8 mouse cellular contexts compared by ENCODE assay signal in genomic region chr9:31129956-31130355, GRCm38 (mm10). TPM values are rescaled to one million over a fixed set of nuclear protein-coding genes. Genes with fewer than 3 reads are reported as not detected.
DNase-seq lines count a peak whose midpoint lies in the region; ATAC-seq and TF ChIP-seq lines count a peak whose summit lies in the region.

No protein-coding gene starts in this region.

- H3K27me3 ChIP-seq in heart, embryonic 13.5 days (replicated peaks), result peaks cover 83% of the 10 kb centered on the region
- peaks cover 58% of the 10 kb centered on the region for H3K27me3 ChIP-seq in liver, embryonic 14.5 days (ENCODE audit: control insufficient read depth, insufficient read depth, low read length)

- H3K4me3 ChIP-seq in heart, embryonic 13.5 days, result peak overlapping the region; percentile 60
- no peak overlapping the region; a peak in 1 of 4 replicates for H3K4me3 ChIP-seq in liver, embryonic 14.5 days (ENCODE audit: insufficient read depth in 1 of 2, low read depth in 2 of 2, low read length in 2 of 2)

- no peak for TF ChIP-seq CTCF in liver, embryonic 14.5 days (IDR thresholded peaks at IDR 0.05; ENCODE audit: low read depth)

- H3K9ac ChIP-seq in heart, embryonic 13.5 days, result no peak overlapping the region; the same call in 1 of the 2 replicates
- H3K9ac ChIP-seq in liver, embryonic 14.5 days (replicated peaks), result no peak overlapping the region

- peak overlapping the region; percentile 95 for H3K4me2 ChIP-seq in heart, embryonic 13.5 days
- H3K4me2 ChIP-seq in liver, embryonic 14.5 days (ENCODE audit: low read depth), result peak overlapping the region; percentile 60; the same call in 1 of the 2 replicates

- DNase-seq in heart, adult 9 months (ENCODE audit: low spot score in 2 of 2), result no peak
- peak; percentile 16 for DNase-seq in thymus, postnatal 14 days
- no peak for DNase-seq in thymus, adult 18-20 months
- DNase-seq in liver, embryonic 14.5 days (ENCODE audit: low read depth in 3 of 3, low spot score in 3 of 3), result no peak
- DNase-seq in urinary bladder, postnatal 36 days (ENCODE audit: low spot score in 2 of 2), result no peak
- DNase-seq in urinary bladder, postnatal 4 days (ENCODE audit: low spot score in 2 of 2), result no peak
- no peak for DNase-seq in layer of hippocampus, postnatal 10 days (ENCODE audit: low spot score in 2 of 2)

- no peak for TF ChIP-seq EP300 in liver, embryonic 14.5 days (IDR thresholded peaks at IDR 0.05; ENCODE audit: low read depth)

- H3K4me1 ChIP-seq in heart, embryonic 13.5 days, result peaks cover 20% of the 10 kb centered on the region
- H3K4me1 ChIP-seq in liver, embryonic 14.5 days (replicated peaks; ENCODE audit: control insufficient read depth in 2 of 2, insufficient read depth in 2 of 2, low read length in 1 of 2), result no peaks in the 10 kb centered on the region

- 59% methylated on average over 8 of the region's 8 CpGs for WGBS in heart, embryonic 13.5 days
- 6% methylated on average over 8 of the region's 8 CpGs for WGBS in liver, embryonic 14.5 days (ENCODE audit: insufficient replicate concordance)

- no peaks in the 10 kb centered on the region for H3K36me3 ChIP-seq in heart, embryonic 13.5 days
- no peaks in the 10 kb centered on the region for H3K36me3 ChIP-seq in liver, embryonic 14.5 days (replicated peaks; ENCODE audit: control insufficient read depth, insufficient read depth, low read depth)

- no peak overlapping the region for H3K27ac ChIP-seq in heart, embryonic 13.5 days (replicated peaks)
- H3K27ac ChIP-seq in liver, embryonic 14.5 days, result no peak overlapping the region

- no peaks in the 10 kb centered on the region for H3K9me3 ChIP-seq in heart, embryonic 13.5 days
- H3K9me3 ChIP-seq in liver, embryonic 14.5 days (ENCODE audit: control insufficient read depth, low read length), result no peaks in the 10 kb centered on the region

- no peak for ATAC-seq in heart, embryonic 13.5 days (ENCODE audit: extremely low read depth, insufficient number of reproducible peaks, low FRiP score, low TSS enrichment)
- no peak for ATAC-seq in liver, embryonic 14.5 days (ENCODE audit: insufficient read depth)

RNA-seq across cellular contexts. Expression of gene St14, which starts 1.7 kb away (rescaled TPM):
- 2.5 and 2.9 TPM in 2 replicates for polyA plus RNA-seq in heart, embryonic 13.5 days (2015; fragmentation: Nextera tagmentation; extraction: Ambion mirVana)
- polyA plus RNA-seq in liver, embryonic 14.5 days (2012; rRNA removed), result 0.22 and 0.37 TPM in 2 replicates
- polyA plus RNA-seq in liver, embryonic 14.5 days (2014; fragmentation: Nextera tagmentation; extraction: Ambion mirVana), result 0.14 and 0.33 TPM in 2 replicates
- total RNA-seq in layer of hippocampus, postnatal 10 days (2021), result under 1 TPM; 0.74 to 0.82 TPM
